Mouse (Mus musculus): ENCODE measurements around the gene Olfr539. TPM values are rescaled to one million over a fixed set of nuclear protein-coding genes. Genes with fewer than 3 reads are reported as not detected.
"Not testable (repeated sequence)": the region's sequence is repeated elsewhere in the genome, so short reads cannot be mapped to it uniquely, and the experiment has no call there.

Olfr539 gene
- polyA plus RNA-seq (2015; fragmentation: Nextera tagmentation; extraction: Ambion mirVana): not detected in 2 replicates

DNA sequence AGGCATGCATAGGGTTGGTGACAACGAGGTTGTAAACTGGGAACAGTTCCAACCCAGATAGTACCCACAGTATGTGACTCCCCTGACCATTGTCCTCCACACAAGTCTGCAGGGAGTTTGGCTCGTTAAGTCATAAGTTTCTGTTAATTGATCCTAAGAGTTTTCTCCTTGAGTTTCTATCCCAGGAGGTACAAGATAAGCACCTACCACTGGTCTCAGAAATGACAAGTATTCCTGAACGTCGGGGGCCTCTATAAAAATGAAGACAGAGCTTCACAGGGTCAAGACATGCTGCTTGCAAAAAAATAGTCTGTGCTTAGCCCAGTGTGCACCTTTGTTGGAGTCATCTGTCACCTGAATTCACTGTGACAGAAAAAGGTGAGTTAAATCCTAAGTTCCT, at the start of gene Olfr539:
Olfr539 (plus strand) TSS at position 301 of the 400 bp plus-strand sequence.
- H3K27me3 ChIP-seq: no peaks in the 10 kb centered on the region
- H3K9me3 ChIP-seq (replicated peaks): no peaks in the 10 kb centered on the region
- no peak within 1 kb of the TSS for H3K9ac ChIP-seq
- H3K4me3 ChIP-seq (replicated peaks): no peak within 1 kb of the TSS
- 65% methylated on average over 4 of the region's 4 CpGs for WGBS
- H3K36me3 ChIP-seq: no peaks in the 10 kb centered on the region
- no peak within 1 kb of the TSS for H3K27ac ChIP-seq (replicated peaks)
- H3K4me1 ChIP-seq: no peaks in the 10 kb centered on the region
- ATAC-seq (ENCODE audit: insufficient number of reproducible peaks, low FRiP score, low TSS enrichment, low read depth): no peak
- no peak within 1 kb of the TSS for H3K4me2 ChIP-seq (replicated peaks)

DNA sequence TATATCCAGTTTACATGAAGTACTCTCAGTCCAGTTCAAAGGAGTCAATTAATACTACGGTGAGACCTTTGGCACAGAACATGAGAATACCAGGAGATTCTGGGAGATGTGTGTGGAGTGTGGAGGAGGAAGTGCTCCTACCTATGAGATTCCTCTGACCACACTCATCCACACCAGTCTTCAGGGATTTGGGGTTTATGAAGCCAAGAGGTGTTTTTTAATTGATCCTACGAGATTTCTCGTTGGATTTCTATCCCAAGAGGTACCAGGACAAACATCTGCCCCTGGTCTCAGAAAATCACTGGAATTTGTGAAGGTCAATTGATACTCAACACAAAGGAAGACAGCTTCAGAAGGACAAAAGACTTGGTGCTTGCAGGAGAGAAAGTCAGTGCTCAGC, 31.1 kb upstream of the Olfr539 start, which contains the start of gene Olfr61:
Olfr61 (plus strand) TSS at position 301 of the 400 bp plus-strand sequence.
- not testable (repeated sequence) for ATAC-seq (ENCODE audit: insufficient number of reproducible peaks, low FRiP score, low TSS enrichment, low read depth); H3K27ac ChIP-seq (replicated peaks); H3K4me3 ChIP-seq (replicated peaks); H3K9ac ChIP-seq; H3K36me3 ChIP-seq; H3K27me3 ChIP-seq; H3K4me2 ChIP-seq (replicated peaks); H3K9me3 ChIP-seq (replicated peaks); H3K4me1 ChIP-seq
- 80% methylated on average over 3 of the region's 3 CpGs for WGBS

DNA sequence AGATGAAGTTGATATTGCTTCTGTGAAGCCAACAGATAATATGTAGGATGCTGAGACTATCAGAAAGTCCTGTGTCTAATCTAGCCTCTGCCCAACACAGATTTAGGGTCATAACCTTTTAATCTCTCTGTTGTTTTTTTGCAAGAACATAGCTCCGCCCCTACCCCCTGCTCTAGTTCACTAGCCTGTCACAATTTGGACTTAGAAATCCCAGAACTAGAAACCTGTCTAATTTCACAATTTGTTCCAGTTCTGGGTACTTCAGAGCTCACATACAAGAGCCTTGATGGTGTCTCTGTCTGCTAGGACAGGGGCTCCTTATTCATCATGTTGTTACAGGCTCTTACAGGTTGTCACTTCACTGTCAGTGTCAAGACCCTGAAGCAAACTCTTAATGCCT, 29.2 kb upstream of the Olfr539 start:
- 66% methylated on average over 1 of the region's 1 CpGs for WGBS
- H3K4me3 ChIP-seq (replicated peaks): no peak overlapping the region
- H3K27ac ChIP-seq (replicated peaks): no peak overlapping the region
- H3K4me1 ChIP-seq: no peaks in the 10 kb centered on the region
- no peak for ATAC-seq (ENCODE audit: insufficient number of reproducible peaks, low FRiP score, low TSS enrichment, low read depth)
- no peaks in the 10 kb centered on the region for H3K36me3 ChIP-seq
- H3K4me2 ChIP-seq (replicated peaks): no peak overlapping the region
- H3K27me3 ChIP-seq: no peaks in the 10 kb centered on the region
- H3K9me3 ChIP-seq (replicated peaks): no peaks in the 10 kb centered on the region
- no peak overlapping the region for H3K9ac ChIP-seq

DNA sequence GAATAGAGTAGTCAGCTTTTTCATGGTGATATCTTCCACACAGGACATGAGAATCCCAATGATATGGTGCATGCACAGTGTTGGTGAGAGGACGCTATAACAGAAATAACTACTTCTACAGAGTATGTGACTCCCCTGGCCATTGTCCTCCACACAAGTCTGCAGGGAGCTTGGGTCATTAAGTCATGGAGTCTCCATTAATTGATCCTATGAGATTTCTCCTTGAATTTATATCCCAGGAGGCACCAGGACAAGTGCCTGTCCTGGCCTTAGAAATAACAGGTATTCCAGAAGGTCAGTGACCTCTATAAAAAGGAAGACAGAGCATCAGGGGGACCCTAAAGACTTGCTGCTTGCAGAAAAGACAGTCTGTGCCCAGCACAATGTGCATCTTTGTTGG, 13.6 kb upstream of the Olfr539 start, which contains the start of gene Olfr53:
Olfr53 (plus strand) TSS at position 301 of the 400 bp plus-strand sequence.
- H3K27ac ChIP-seq (replicated peaks): no peak within 1 kb of the TSS
- H3K27me3 ChIP-seq: no peaks in the 10 kb centered on the region
- no peaks in the 10 kb centered on the region for H3K9me3 ChIP-seq (replicated peaks)
- no peak for ATAC-seq (ENCODE audit: insufficient number of reproducible peaks, low FRiP score, low TSS enrichment, low read depth)
- H3K9ac ChIP-seq: no peak within 1 kb of the TSS
- H3K4me1 ChIP-seq: no peaks in the 10 kb centered on the region
- no peak within 1 kb of the TSS for H3K4me2 ChIP-seq (replicated peaks)
- H3K36me3 ChIP-seq: no peaks in the 10 kb centered on the region
- H3K4me3 ChIP-seq (replicated peaks): no peak within 1 kb of the TSS
- WGBS: 76% methylated on average over 1 of the region's 1 CpGs

DNA sequence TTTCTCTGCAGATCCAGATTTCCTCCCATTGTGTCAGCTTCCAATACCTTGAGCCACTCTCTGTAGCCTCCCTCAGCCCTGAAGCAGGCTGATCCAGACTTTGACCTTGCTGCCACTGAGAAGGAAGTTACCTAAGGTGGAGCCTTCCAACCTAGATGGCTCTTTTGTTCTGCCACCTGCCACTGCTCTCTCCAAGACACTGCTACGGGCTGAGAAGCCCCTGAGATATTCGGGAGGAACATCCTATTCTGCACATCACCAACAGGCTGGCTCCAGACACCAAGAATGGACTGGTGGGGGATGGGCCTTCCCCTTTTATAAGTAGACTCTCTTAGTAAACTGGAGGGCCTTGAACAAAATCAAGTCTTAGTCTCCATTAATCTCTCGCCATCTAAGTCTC, 11.0 kb downstream of the Olfr539 start:
- not testable (repeated sequence) for H3K27ac ChIP-seq (replicated peaks); H3K9ac ChIP-seq; H3K9me3 ChIP-seq (replicated peaks); H3K36me3 ChIP-seq; H3K4me1 ChIP-seq; ATAC-seq (ENCODE audit: insufficient number of reproducible peaks, low FRiP score, low TSS enrichment, low read depth); H3K4me2 ChIP-seq (replicated peaks); H3K27me3 ChIP-seq; H3K4me3 ChIP-seq (replicated peaks)
- 83% methylated on average over 3 of the region's 3 CpGs for WGBS

DNA sequence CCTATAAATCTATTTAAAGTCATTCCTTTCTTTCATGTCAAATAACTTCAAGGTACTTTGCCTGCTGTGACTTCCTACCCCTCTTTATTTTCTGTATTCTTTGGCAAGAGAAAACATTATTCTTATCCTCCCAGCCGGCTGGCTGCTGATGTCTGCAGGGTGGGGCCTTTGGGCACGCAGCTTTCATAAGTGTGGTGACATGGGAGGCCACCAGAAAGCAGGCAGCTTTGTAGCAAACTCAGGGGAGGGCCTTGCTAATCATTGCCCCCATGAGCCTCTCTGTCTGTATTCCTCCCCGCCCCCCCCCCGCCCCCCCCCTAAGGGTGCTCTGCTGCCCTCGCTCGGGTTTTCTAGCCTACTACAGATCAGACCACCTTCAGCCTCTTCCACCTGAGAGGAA, 16.1 kb downstream of the Olfr539 start:
- WGBS: 6% methylated on average over 5 of the region's 6 CpGs
- Histone ChIP-seq H3K4me1 (no peaks in the 10 kb centered on the region), H3K4me2 (replicated peaks) (no peak overlapping the region), H3K27ac (replicated peaks) (no peak overlapping the region), H3K36me3 (no peaks in the 10 kb centered on the region), H3K9ac (no peak overlapping the region), H3K9me3 (replicated peaks) (no peaks in the 10 kb centered on the region; the same call in 1 of the 2 replicates), H3K4me3 (replicated peaks) (no peak overlapping the region), H3K27me3 (no peaks in the 10 kb centered on the region)
- no peak for ATAC-seq (ENCODE audit: insufficient number of reproducible peaks, low FRiP score, low TSS enrichment, low read depth)

DNA sequence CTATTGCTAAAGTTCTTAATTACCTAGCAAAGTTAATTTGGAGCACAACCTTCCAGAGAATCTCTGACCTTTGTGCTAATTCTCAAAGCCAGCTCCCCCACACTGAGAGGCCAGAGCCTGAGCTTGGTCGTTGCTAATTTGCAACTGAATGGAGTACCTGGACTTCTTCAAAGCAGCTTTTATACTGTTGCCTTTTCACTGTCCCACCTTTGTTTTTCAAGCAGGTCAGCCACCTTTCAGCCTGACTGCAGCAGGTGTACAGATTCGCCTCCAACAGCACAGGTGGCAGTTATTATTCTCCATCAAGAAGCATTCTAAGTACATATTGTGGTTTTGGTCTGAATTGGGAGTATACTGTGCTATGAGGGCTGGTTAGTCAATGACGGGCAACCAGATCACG, 19.9 kb downstream of the Olfr539 start:
- H3K36me3 ChIP-seq; H3K4me3 ChIP-seq (replicated peaks); H3K27ac ChIP-seq (replicated peaks); H3K9ac ChIP-seq; H3K4me1 ChIP-seq; H3K27me3 ChIP-seq; ATAC-seq (ENCODE audit: insufficient number of reproducible peaks, low FRiP score, low TSS enrichment, low read depth); H3K4me2 ChIP-seq (replicated peaks); H3K9me3 ChIP-seq (replicated peaks): not testable (repeated sequence)
- whole genome bisulfite sequencing: 64% methylated on average over 4 of the region's 4 CpGs

DNA sequence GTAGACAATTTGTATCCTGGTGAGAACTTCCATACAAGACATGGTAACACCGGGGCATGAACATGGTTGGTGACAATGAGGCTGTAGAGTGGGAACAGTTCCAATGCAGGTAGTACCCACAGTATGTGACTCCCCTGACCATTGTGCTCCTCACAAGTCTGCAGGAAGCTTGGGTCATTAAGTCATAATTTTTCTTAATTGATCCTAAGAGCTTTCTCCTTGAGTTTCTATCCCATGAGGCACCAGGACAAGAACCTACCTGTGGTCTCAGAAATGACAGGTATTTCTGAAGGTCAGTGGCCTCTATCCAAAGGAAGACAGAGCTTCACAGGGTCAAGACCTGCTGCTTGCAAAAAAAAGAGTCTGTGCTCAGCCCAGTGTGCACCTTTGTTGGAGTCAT, 21.9 kb downstream of the Olfr539 start, which contains the start of gene Olfr45:
Olfr45 (plus strand) TSS at position 301 of the 400 bp plus-strand sequence.
- Histone ChIP-seq H3K4me2 (replicated peaks) (no peak within 1 kb of the TSS), H3K4me3 (replicated peaks) (no peak within 1 kb of the TSS), H3K9me3 (replicated peaks) (no peaks in the 10 kb centered on the region), H3K9ac (no peak within 1 kb of the TSS), H3K27me3 (no peaks in the 10 kb centered on the region), H3K27ac (replicated peaks) (no peak within 1 kb of the TSS), H3K4me1 (no peaks in the 10 kb centered on the region), H3K36me3 (no peaks in the 10 kb centered on the region)
- 84% methylated on average over 1 of the region's 1 CpGs for WGBS
- no peak for ATAC-seq (ENCODE audit: insufficient number of reproducible peaks, low FRiP score, low TSS enrichment, low read depth)

DNA sequence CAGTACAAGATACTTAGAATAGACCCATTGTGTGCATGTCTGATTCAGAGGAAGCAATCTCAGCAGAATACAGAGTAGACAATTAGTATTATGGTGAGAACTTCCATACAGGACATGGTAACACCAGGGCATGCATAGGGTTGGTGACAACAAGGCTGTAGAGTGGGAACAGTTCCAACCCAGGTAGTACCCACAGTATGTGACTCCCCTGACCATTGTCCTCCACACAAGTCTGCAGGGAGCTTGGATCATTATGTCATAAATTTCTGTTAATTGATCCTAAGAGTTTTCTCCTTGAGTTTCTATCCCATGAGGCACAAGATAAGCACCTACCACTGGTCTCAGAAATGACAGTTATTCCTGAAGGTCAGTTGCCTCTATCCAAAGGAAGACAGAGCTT, 37.2 kb downstream of the Olfr539 start, which contains the start of gene Olfr541:
Olfr541 (plus strand) TSS at position 301 of the 400 bp plus-strand sequence.
- no peak within 1 kb of the TSS for H3K9ac ChIP-seq
- H3K4me2 ChIP-seq (replicated peaks): no peak within 1 kb of the TSS
- H3K27ac ChIP-seq (replicated peaks): no peak within 1 kb of the TSS
- no peaks in the 10 kb centered on the region for H3K4me1 ChIP-seq
- H3K4me3 ChIP-seq (replicated peaks): no peak within 1 kb of the TSS
- H3K27me3 ChIP-seq: no peaks in the 10 kb centered on the region
- no peaks in the 10 kb centered on the region for H3K9me3 ChIP-seq (replicated peaks)
- H3K36me3 ChIP-seq: no peaks in the 10 kb centered on the region
- ATAC-seq (ENCODE audit: insufficient number of reproducible peaks, low FRiP score, low TSS enrichment, low read depth): no peak

DNA sequence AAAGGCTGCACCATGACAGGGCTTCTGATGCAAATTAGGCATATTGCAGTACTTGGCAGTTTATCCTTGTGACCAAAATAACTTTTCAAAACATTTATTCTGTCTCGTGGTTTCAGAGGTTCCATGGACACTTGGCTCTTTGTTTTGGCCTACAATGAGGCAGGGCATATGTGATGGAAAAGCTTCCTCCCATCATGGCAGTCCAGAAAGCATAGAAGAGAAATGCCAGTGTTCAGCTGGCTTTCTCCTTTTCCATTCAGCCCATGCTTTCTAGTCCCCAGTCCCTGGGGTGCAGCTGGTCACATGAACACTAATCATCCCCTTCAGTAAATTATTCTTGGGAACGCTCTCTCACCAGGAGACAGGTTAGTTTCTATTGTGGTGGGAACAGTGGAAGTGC, 46.6 kb downstream of the Olfr539 start:
- 61% methylated on average over 2 of the region's 2 CpGs for WGBS
- ATAC-seq (ENCODE audit: insufficient number of reproducible peaks, low FRiP score, low TSS enrichment, low read depth): no peak
- Histone ChIP-seq H3K4me1 (no peaks in the 10 kb centered on the region), H3K4me3 (replicated peaks) (no peak overlapping the region), H3K9me3 (replicated peaks) (no peaks in the 10 kb centered on the region), H3K9ac (no peak overlapping the region), H3K27ac (replicated peaks) (no peak overlapping the region), H3K27me3 (no peaks in the 10 kb centered on the region), H3K36me3 (no peaks in the 10 kb centered on the region), H3K4me2 (replicated peaks) (no peak overlapping the region)

DNA sequence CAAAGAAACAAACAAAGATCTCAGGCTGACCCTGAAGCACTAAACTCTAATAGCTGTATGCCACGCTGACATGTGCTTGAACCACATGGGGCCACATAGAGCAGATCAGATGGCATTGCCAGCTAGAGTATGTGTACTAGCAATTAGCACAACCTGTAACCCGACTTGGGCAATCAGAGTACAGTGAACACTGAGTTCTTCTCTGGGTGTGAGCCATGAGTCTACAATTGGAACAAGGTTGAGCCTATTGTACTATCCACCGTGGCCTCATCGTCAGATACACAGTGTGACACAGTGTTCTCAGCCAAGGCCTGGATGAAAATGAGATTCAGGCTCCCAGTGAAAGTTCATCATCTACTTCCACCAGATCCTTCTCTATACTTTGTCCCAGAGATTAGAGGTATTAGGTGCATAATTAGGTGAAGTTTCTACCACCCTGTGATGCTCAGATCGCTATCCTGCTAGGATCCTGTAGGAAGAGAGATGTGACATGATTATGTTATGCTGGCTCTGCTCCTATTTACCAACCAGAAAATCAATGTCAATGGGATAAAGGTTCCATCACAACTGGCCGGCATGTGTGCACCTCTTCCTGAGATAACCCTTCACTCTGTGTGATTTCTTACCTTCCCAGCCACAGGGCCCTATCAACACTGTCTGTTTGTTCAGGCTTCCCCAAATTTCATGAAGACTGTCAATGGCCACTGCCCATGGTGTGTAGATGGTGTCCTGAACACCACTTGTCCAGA, 48.0 kb downstream of the Olfr539 start:
- Histone ChIP-seq H3K9ac (no peak overlapping the region), H3K4me2 (replicated peaks) (no peak overlapping the region), H3K4me1 (no peaks in the 10 kb centered on the region), H3K27me3 (no peaks in the 10 kb centered on the region), H3K4me3 (replicated peaks) (no peak overlapping the region), H3K27ac (replicated peaks) (no peak overlapping the region), H3K36me3 (no peaks in the 10 kb centered on the region), H3K9me3 (replicated peaks) (no peaks in the 10 kb centered on the region)
- WGBS: 84% methylated on average over 6 of the region's 6 CpGs
- no peak for ATAC-seq (ENCODE audit: insufficient number of reproducible peaks, low FRiP score, low TSS enrichment, low read depth)

All from embryonic facial prominence, embryonic 15.5 days (tissue).